Mouse (Mus musculus) megakaryocyte, adult 5-6 weeks (primary cell): ENCODE measurements at regions not wholly inside any gene's neighbourhood (a gene's known extent, or its start where the extent isn't known, plus 50 kb on each side); places are given as distances from the start of the nearest gene placed in this dataset.
"Not testable (repeated sequence)": the region's sequence is repeated elsewhere in the genome, so short reads cannot be mapped to it uniquely, and the experiment has no call there.

ENCODE experiments used
- ATAC-seq: 2 replicates; pipeline ENCODE4 v1.8.0; 2016; ENCODE audit warnings: mild to moderate bottlenecking, inconsistent platforms; ENCODE audit not compliant: poor library complexity, severe bottlenecking

DNA sequence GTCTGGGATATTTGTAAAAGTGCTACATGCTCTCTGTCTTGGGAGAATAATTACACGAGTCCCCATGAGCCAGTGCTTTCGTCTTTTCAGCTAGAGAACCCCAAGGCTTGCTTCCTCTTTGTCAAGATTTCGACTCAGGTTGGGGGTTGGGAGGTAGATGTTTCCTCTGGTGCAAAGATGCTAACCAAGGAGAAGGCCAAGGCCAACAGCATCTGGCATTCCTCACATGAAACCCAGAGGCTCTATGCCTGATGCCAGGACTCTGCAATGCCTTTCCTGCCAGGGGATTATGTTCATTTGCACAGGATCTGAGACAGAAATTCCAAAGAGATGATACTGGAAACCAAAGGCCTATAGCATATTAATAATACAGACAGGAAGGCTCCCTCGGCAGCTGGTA is 198.2 kb upstream of the Six2 start:
- ATAC-seq = no peak

DNA sequence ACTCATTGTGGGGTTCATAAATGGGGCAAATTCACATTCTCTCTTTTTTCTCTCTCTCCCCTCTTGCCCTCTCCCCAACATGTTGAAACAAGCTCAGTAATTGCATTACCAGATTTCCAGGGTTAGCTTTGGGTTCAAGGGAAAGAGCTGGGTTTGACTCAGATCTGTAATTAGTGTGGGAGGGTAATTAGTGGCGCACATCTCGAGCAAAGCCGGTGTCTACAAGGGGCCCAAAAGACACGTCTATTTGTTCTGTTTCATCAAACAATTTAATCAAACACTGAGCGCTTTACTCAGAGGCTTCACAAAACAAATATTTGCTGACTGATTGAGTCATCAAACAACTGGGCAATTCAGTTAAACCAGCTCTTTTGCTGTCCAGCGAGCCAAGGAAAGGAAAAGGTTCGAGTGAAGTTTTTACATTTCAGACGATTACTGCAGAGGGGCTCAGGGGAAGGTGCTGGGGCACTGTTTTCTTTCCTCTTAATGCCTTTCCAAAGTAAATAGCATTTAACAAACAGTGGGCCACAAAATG is 193.6 kb upstream of the Six2 start:
- ATAC-seq = no peak

DNA sequence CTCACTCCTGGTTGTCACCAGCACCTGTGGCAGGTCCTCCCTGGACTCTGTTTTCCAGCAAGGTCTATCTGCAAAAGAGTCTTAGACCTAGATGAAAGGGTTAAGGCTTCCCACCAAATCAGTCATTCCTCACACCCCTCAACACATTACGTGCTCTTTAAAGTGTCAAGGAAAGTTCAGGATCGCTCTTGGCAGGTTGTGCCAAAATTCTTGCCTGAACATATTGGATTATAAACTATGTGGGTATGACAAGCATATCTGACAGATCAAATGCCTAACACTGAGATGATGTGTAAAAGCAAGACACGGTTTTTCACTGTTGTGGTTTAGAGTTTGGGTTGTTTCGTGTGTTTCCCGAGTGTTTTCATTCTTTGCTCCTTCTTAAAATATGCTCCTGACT is 193.0 kb upstream of the Six2 start:
- no peak for ATAC-seq

DNA sequence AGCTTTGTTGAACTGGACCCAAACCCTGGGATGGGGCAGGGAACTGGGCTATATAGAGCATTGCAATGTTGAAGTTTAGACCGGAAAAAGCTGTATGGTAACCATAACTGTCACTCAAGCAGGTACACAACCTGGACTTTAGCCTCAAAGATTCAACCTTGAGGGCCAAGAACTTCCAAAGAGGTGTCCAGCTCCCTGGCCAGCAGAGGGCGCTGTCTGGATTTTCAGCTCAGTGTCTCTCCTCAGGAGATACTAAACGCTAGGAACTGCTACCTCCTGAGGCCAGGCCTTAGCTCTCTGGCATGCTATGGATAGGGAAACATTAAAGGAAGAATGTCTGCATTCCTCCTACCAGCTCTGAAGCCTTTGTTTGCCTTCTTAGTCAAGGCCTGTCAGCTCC is 189.4 kb upstream of the Six2 start:
- no peak for ATAC-seq

DNA sequence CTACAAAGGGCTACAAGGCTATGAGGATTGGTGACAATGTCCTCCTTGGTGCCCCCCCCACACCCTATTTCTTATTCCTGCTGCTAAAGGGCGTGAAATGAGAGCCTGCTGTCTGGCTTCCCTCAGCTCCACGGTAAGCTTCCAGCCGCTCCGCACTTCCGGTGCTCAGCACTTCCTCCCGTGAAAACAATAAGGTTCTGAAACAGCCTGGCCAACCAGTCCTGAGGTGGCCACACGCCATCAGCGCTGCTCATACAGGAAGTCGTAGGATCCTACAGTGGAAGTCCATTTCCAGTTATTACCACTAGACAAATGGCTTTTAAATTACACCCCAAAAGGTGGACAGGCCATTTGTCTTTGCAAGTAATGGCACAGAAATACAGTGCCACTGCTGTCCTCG is 188.8 kb upstream of the Six2 start:
- no peak for ATAC-seq

DNA sequence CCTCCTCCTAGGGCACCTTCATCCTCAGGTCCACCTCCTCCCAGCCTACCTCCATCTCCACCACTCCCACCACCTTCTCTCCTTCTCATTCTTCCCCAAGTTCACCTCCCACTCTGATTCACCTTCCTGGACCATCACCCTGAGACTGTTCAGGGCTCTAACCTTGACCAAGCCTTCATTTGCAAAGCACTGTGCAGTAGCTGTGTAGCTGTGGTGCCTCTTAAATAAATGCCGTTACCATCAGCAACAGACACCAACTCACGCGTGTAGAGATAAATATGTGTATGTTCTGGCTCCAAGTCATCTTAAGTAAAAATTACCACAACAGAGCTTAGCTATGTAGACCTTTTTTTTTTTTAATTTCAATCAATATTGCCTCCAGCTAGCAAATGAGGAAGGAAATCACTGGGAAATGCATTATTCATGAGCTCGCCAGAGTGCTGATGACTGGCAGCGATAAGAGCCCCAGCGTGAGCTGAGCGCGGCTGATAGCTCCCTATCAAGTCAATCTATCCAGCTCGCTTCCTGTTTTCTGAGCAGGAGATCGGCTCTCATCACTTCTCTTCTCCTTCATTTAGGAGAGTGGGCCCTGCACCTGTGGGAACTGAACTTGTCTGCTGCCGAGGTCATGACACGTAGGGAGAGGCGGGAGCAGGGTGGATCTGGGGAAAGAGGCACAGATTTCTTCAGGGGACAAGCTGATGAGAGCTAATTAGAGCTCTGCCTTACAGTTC is 185.9 kb upstream of the Six2 start:
- peak; percentile 70 for ATAC-seq

DNA sequence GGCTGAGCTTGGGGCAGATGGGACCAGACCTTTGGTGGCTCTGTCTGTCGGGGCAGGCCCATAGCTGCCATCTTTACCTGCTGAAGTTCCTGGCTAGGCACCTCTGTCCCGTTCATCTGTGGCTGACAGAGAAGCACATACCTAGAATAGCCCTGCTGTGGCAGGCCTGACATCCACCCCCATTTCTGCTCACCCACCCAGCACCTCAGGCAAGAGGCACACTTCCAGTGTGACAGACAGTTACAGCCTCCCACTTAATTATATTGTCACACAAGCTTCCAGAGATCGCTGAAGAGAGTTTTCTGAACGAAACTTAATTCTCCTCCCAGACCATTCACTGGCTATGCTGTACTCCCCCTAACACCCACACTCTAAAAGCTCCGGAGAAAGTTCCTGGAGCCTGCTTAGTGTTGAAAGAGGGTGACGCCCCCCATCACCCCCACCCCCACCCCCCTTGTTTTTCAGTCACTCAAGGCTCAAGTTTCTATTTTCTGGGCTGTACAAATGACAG is 184.9 kb upstream of the Six2 start:
- no peak for ATAC-seq

DNA sequence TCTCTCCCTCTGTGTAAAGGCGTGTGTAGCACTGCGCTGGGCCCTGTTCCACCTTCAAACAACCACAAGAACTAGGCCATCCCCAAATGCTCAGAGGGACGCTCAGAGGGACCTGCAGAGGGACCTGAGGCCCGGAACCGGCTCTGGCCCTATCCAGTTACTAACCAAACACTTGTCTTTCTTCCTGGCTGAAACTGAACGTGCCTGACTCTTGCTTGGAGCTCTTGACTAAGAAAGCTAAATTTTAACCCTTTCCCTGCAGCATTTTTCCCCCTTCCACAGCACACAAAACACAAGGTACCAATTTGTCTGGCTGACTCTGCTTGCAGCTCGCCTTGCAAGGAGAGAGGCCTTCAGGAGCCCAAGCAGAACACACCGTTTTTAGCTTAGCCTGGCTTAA is 182.3 kb upstream of the Six2 start:
- no peak for ATAC-seq

DNA sequence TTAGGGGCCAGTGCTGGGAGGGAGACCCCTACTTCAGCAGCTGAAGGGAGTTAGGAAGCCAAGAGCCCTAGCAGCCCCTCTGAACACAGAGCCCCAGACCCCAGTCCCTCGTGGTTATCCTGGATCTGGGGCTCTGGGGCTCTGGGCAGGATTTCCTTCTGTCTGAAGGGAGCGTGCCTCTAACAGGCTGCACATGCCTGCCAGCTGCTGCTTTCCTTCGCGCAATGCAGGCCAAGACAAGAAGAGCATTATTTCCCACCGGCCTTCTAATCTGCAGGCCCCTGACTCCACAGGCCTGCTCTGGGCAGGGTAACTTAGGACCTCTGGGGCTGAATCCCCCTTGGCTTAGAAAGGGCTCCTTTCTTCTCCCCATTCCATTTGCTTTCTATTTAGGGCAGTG is 181.1 kb upstream of the Six2 start:
- ATAC-seq = no peak

DNA sequence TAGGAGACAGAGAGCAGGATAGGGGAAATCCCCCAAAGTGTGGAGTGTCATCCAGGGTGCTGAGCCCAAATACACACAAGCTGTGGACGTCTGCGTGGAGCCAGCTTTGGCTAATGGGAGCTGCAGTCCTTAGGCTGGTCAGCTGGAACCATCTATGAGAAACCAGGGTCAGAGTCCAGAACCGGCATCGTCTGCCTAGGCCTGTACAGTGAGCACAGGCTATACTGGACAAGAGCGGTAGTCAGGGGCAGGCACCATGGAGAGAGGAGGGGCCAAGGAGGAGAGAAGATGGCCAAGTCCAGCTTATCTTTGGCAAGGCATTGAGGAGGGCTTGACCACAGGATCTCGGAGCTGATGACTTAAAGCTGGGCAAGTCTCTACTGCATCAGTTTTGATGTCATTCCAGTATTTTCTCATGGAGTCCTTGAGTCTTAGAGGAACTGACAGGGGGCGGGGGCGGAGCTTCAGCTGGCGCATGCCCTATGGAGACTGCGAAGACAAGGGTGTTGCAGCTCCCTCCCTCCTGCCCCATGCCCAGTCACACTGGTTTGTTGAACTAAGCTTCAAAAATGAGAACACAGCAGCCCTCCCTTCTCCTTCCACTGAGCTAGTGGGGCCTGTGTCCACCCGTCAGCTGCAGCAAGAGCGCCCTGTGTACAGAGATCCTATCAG is 180.0 kb upstream of the Six2 start:
- no peak for ATAC-seq

DNA sequence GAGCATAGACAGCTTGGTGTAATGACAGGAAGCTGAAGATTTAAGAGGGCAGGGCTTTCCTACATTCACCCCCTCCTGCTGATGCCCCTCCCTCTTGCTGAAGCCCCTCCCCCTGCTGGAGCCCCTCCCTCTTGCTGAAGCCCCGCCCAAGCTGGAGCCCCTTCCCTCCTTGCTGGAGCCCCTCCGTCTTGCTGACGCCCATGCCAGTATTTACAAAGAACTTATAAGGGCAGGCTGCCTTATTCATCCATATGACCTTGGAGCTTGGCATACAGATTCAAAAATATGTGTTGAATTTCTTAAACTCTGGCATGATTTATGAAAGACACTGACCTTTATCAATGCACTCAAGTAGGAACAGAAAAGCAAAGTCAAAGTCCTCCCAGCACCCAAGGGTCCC is 178.5 kb upstream of the Six2 start:
- ATAC-seq = no peak

DNA sequence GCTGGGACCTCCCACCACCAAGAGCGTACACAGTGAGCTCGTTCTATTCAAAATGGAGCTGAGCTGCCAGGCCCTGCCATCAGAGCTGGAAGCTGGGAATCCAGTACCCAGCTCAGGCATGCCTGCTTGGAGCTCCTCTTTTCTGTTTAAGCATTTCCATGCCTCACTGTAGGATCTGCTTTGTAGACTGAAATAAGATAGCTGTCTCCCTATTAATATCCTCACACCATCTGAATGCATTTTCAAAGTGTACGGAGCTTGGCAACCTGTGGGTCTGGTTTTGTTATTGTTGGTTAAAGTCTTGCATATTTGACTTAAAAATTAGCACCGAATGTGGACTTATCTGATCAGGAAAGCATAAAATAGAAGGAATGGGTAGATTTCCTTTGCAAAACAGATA is 177.9 kb upstream of the Six2 start:
- no peak for ATAC-seq

DNA sequence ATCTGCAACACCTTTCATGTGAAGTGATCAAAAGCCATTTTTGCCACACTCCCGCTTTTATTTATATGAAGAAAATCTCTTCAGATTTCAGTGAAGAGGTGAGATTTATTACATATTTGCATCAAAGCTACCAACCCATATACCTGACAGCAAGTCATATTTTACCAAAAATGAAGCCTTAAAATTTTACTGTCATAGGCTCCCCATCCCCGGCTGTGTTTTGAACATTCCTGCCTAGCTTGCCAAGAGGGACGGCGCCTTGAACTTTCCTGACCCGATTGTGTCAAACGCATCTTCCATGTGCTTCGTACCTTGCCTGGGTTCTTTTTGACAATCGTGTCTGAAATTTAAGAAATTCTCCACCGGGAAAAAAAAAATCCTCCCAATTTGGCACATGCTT is 173.3 kb upstream of the Six2 start:
- ATAC-seq = no peak

DNA sequence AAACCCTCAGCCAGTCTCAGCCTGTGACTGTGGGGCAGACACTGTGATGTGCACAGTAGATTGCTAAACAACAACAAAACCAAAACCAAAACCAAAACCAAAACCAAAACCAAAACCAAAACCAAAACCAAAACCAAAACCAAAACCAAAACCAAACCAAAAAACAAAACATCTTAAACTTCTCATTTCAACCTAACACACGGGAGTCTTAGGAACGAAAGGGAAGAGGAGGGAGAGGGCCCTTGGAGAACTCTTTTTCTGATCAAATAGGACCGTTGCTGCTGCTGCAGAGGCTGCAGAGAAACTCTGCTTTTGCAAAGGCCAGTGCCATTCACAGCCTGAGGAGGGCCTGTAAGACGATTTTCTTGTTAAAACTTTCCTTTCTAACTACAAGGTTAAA is 172.7 kb upstream of the Six2 start:
- ATAC-seq = no peak

DNA sequence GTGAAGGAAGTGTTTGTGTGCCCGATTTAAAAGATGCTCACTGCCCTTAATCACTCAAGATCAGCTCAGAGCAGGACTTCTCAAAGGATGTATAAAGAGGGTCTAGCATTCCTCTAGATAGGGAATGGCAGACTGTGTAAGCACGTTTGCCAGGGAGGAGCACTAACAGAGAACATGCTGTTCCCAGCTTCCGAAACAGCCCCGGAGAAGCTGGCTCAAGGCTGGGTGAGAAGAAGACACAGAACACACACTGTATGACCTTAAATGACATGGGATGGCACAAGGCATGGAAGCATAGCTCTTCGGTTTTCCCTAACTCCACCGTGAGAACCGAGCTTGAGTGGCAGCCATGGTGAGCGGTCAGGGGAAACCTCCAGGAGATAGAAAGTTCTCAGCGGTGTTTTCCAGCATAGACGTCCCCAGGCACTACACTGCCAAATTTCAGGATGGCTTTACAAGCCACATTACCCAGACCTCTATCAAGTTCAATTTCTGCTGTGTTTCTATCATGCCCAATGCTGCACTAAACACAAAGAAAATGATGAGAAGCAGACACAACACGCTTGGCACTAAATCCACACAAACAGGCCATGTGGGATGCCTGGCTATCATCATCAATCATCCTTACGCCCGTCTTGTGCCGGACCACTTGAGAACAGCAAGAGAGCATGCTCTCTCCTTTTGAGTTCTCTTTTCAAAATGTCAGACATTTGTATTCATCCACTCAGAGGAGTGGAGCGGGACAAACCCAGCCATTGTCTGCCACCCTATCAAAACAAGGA is 172.0 kb upstream of the Six2 start:
- no peak for ATAC-seq

DNA sequence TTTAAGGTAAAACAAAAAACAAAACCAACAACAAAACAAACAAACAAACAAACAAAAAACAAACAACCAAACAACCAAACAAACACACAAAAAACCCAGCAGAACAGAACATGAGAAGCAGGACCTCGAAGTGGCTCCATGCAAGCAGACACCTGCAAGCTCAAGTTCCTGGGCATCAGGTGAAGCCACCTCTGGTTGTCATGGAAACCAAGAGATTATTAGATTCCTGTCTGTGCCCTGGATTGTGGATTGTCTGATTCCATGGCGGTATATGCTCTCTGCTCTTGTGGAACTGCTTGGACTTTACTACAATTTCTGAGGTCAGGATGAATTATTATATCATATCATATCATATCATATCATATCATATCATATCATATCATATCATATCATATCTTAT is 170.4 kb upstream of the Six2 start:
- ATAC-seq = no peak

DNA sequence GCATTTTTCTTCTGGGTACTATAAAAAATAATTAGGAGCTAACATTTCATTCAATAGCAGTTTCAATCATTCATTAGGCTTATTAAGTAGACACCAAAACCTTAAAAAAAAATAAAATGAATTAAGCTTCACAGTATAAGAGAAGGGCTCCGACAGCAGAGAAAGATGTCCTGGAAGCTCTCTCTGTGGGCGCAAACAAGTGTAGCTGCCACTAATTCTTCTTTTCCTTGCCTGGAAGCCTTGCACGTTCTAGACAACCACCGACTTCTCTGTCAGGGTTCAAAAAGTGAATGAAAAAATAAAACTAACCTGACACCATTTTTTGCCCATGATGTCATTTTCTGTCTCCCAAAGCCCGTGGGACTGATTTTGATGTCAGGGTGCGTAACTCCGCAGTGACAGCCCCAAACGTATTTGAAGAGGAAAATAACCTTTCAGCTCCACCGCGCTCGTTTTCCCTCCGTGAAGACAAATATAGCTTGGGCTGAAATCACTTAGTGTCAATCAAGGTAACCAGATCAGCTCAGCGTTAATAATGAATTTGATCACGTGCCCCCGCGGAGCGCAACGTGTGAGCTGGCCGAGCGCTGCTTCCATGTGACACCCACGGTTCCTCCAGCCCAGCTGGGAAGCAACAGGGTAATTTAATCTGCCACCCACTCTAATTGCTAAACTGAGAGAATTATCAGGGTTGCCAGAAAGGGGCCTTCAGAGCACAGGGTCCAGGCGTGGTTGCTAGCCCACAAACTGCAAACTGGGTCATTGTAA is 169.8 kb upstream of the Six2 start:
- ATAC-seq = no peak

DNA sequence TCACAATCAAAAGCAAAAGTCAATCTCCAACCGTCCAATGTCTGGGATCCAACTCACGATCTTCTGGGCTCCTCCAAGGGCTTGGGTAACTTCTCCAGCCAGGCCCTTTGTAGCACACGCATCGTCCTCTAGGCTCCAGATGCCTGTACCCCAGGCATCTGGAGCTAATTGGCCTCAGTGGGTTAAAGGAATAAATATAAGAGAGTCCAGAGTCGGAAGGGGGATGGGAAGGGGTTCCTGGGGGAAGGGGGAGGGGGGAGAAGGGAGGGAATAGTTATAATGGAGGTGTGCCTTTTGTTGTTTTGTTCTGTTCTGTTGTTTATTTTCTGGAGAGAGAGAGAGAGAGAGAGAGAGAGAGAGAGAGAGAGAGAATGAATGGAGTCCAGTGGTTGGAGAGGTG is 168.8 kb upstream of the Six2 start:
- not testable (repeated sequence) for ATAC-seq

DNA sequence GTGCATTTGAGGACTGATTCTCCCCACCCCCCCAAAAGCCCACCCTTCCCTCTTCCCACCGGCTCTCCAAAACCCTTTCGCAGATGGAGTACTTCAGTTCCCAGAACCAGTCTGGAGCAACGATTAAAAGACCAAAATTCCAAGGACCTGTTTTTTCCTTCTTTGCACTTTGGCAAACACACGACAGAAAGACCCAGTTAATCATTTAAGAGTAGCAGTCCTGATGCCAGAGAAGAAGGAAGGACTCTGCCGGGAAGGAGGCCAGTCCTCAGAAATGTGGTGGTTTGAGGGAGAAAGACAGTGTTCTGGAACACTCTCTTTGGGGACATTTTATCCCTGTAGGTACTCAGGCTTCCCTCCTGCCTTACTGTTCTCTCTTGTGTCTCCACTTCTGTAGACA is 165.1 kb upstream of the Six2 start:
- no peak for ATAC-seq

DNA sequence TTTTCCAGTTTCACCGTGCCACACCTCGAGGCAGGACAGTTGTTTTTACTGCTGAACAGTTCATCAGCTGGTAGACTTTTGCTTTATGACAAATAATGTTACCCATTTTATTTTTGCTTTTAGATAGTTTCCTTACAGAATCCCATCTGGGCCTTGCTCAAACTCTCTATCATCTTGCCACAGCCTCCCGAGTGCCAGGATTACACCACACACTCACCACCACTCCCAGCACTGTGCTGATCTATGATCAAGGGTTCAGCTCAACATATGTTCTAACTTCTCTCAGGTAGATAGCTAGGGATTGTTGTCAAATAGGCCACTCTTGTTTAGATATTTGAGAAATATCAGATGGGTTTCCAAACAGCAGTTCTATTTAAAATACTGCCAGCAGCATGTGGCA is 160.5 kb upstream of the Six2 start:
- ATAC-seq = no peak

DNA sequence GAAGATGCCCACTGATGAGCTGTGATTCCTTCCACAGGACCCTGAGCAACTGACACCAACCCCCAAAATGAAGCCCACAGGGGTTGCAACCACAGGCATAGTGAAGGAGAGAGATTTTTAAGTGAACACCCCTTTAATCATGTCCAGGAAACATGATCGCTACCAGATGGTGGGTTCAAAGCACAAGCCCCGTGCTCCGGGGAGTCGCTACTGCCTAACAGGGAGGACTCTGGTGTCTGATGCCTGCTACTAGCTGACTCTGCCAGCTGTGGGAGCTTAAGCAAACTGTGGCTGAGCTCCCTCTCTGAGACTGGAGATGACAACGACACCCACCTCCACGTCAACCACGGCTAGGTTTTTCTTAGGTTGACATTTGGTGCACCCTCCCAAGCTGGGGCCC is 159.7 kb upstream of the Six2 start:
- no peak for ATAC-seq
